Mouse (Mus musculus) megakaryocyte progenitor cell, adult 5-6 weeks (primary cell): ENCODE data around the gene Uap1l1. TPM values are rescaled to one million over a fixed set of nuclear protein-coding genes. Genes with fewer than 3 reads are reported as not detected.
"Not testable (repeated sequence)": the region's sequence is repeated elsewhere in the genome, so short reads cannot be mapped to it uniquely, and the experiment has no call there.

ENCODE experiments used
- ATAC-seq: replicated peaks from 2 replicates; pipeline ENCODE4 v1.8.0; 2016; ENCODE audit warnings: mild to moderate bottlenecking, moderate TSS enrichment, inconsistent platforms; ENCODE audit not compliant: poor library complexity
- total RNA-seq, 2 experiments: library from RNA; stranded (forward) in 1 of 2; stranded (reverse) in 1 of 2; fragments of 157-497, 149-512 nt in 1 of 2; fragments of 200-1000 nt in 1 of 2; gene quantifications; 2 replicates each; pipeline versions ENCODE4 v1.2.3 to v1.2.4; 2015 to 2017

Gene Uap1l1
- total RNA-seq (2015) (42.2 and 60.4 TPM in 2 replicates), total RNA-seq (2017) (13.6 and 14.5 TPM in 2 replicates)

DNA sequence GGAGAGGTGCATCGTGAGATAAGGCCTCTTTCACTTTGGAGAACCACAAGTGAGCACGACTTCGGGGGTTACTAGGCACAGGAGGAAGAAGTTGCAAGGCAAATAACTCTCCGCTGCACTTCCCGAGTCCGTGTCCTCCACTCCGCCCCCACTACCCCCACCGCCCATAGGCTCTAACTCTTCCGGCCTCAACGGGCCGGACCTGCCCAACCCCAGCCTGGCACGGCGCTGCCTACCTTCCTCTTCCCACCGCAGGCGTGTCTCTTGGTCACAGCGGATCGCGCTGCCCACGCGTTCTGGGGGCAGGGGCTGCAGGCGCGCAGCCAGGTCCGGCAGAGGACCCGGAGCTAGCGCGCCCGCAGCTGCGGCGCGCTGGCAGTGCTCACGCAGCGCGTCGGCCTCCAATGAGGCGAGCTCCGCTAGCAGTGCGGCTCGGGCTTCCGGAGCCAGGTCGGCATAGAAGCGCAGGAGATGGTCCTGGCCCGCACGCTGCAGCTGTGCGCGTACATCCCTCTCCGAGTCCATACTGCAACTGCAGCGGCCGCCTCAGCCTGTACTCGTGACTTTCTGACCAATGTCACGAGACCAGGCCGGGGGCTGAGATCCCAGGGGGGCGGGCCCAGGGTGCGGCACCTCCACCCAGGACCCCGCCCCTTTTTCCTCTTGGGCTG lies at the start of gene Uap1l1:
Gene Uap1l1, minus strand, starts transcription at position 592 of the 671 bp plus-strand sequence.
- peak; percentile 83 for ATAC-seq

DNA sequence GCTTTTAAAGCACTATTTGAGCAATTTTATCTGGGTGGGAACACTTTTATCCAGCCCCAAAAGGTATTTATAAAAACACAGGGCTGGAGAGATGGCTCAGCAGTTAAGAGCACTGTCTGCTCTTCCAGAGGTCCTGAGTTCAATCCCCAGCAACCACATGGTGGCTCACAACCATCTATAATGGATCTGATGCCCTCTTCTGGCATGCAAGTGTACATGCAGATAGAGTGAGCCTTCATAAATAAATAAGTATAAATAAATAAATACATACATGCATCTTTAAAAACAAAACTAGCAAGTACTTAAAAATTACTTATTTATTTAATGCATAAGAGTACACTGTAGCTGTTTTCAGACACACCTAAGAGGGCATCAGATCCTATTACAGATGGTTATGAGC lies 48.0 kb upstream of the Uap1l1 start:
- ATAC-seq, result not testable (repeated sequence)

DNA sequence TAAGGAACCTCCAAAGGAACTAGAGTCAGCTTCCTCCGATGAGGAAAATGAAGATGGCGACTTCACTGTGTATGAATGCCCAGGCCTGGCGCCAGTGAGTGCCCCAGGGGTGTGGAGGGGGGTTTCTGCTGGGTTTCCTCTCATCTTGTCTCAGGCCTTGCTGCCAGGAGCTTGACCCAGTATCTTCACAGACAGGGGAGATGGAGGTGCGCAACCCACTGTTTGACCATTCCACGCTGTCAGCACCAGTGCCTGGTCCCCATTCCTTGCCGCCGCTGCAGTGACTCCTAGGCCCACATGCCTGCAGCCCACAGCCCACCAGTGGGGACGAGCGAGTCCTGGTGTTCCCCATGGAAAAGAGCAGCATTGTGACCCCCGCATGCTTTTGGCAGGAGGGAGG lies 43.4 kb upstream of the Uap1l1 start:
- ATAC-seq, result no peak

DNA sequence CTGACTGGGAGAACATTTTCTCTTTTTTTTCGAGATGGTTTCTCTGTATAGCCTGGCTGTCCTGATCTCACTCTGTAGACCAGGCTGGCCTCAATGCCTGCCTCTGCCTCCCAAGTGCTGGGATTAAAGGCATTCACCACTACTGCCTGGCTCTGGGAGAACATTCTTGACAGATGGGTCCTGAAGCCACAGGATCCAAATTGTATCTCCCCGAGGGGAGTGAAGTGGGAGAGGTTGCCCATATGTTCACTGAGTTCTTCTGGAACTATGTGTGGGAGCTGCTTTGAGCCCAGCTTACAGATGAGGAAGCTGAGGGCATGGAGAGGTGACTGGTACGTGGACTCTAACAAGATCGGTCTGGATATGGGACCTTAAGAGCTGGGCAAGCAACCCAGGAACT lies 38.5 kb upstream of the Uap1l1 start:
- ATAC-seq, result no peak

DNA sequence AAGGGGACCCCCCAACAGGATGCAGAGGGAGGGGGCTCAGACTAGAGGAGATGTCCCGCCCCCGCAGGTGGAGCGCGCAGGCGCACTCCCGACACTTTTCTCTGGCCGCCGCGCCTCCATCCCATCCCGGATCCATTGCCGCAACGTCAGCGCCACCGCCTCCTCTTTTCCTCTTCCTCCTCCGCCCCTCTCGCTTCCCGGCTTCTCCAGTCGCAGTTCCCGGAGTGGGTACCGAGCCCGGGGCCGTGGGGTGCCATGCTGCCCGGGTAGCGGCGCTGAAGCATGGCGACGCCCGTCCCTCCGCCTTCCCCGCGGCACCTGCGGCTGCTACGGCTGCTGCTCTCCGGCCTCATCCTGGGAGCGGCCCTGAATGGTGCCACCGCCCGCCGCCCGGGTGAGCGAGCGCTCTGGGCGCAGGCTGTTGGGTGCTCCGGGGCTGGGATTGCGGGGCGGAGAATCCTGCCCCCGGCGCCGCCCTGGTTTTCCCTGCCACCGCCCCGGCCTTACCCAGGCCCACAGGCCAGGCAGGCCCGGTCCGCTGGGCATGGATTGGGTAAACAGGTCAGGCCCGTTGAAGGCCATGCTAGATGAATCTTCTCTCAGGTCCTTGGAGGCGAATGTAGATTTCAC lies 37.6 kb upstream of the Uap1l1 start:
- no peak for ATAC-seq

DNA sequence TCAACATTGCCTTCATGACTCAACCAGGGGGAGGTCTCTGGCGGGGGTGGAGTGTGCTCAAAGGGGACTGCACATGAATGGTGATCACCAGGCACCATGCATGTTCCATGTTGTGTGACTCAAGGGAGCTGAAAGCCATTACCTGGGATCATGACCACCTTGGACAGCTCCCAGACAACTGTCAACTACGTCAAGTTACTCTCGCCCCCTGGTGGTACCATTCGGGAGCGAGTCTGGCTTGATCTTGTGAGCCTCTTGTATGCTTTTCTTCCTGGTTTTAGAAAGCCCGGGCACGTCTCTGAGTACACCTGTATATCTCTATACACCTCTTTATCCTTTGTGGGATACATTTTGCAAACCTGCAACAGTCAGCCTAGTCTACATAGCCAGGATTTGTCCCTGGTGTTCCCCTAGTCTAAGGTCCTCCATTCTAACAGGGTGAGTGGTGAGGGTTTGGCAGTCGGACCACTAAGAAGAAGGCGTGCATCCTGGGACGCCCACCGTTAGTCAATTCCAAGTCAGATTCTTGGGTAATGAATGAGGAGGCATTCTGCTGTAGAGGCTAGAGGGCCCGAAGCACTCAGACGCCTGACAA lies 37.0 kb upstream of the Uap1l1 start:
- peak; percentile 89 for ATAC-seq

DNA sequence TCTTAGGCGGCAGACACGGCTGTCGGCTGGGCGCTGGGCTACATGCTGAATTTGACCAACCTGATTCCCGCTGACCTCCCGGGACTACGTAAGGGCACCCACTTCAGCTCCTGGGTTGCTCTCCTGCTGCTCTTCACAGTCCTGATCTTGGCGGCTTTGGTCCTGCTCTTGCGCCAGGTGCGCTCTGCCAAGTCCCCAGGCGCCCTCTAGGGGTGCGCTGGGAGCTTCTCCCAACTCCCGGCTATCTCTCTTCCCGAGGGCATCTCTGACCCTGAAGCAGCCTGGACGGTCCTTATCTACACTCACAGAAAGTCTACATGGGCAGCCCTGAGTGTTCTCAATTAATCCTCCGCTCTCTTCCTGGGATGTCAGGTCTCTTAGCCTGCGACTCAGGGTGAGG lies 35.3 kb upstream of the Uap1l1 start:
- peak; percentile 47; the same call in 1 of the 2 replicates for ATAC-seq

DNA sequence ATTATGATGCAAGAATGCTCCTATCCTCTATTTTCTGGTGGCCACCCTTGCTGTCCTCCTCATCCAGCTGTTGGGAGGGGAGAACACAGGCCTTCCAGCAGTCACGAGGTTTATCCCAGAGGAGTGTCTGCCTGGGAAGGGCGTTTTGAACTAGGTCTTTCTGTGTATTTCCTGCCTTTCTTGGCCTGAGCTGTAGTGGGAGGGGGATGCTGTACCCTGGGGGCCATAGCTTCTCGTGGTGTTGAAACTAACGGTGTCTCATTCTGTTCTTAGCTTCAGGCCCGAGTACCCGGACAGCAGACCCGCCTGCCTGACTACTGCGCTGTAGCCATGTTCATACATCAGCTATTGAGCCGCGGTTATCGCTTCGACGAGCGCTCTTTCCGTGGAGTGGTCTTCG lies 34.8 kb upstream of the Uap1l1 start:
- no peak for ATAC-seq

DNA sequence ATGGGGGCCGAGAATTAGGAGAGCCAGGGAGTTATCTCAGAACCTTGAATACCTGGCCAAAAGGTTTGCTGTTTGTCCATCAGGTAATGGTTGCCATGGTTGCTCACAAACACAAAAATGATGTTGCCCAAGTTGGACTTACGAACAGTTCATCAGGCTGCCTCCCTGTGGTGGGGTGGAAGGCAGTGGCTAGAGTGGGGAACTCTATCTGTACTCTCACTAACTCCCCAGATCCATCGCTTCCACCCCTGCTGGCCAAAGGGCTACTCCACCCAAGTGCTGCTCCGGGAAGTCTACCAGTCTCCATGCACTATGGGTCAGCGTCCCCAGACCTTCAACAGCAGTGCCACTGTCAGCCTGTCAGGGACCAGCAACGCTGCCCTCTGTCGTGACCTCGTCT lies 33.6 kb upstream of the Uap1l1 start, which contains the start of gene Npdc1:
Gene Npdc1, plus strand, starts transcription at position 301 of the 400 bp plus-strand sequence.
- no peak for ATAC-seq

DNA sequence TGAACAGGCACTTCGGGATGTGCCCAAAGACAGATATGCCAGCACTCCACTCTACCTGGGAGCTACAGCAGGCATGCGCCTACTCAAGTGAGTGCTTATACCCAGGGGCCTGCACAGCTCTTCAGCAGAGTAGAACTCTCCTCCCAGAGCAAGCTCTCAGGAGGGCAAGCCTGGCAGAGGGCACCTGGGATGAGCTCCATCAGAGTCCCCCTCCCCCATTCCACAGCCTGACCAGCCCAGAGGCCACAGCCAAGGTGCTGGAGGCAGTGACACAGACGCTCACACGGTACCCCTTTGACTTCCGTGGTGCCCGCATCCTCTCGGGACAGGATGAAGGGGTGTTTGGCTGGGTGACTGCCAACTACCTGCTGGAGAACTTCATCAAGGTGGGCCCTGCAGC lies 32.6 kb upstream of the Uap1l1 start:
- ATAC-seq, result no peak

DNA sequence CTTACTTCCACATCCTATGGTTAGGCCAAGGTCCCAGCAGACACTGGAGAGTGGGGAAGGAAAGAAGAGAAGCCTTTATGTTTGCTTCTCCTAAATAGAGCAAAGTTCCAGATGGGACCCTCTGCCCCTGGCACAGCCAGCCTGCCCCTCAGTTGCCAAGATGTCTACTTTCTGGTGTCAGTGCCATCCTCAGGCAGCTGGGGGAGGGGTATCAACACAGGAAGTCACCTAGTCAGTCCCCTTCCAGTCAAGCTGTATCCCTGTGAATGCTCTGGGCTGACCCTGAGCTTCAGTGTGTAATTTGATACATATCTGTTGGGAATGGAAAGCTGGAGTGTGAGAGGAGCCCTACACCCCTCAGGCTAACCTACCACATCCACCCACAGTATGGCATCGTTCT lies 31.5 kb upstream of the Uap1l1 start:
- ATAC-seq, result no peak

DNA sequence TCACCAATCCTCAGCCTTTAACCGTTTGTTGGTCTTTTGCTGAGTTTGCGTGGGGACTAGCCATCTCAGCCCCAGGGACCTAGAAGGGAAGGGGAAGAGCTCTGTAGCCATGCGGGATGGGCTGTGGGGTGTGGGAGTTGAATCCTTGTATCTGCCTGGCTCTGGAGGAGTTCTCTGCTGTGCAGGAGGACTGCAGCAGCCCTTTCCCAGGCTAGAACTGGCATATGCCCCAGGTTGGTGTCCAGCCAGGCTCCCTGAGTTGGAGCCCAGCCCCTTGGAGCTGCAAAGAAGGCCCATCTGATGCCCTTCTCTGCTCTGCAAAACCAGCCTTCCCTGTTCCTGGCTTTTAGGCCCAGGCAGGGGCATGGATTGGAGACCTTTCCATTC lies 31.1 kb upstream of the Uap1l1 start:
- no peak for ATAC-seq

DNA sequence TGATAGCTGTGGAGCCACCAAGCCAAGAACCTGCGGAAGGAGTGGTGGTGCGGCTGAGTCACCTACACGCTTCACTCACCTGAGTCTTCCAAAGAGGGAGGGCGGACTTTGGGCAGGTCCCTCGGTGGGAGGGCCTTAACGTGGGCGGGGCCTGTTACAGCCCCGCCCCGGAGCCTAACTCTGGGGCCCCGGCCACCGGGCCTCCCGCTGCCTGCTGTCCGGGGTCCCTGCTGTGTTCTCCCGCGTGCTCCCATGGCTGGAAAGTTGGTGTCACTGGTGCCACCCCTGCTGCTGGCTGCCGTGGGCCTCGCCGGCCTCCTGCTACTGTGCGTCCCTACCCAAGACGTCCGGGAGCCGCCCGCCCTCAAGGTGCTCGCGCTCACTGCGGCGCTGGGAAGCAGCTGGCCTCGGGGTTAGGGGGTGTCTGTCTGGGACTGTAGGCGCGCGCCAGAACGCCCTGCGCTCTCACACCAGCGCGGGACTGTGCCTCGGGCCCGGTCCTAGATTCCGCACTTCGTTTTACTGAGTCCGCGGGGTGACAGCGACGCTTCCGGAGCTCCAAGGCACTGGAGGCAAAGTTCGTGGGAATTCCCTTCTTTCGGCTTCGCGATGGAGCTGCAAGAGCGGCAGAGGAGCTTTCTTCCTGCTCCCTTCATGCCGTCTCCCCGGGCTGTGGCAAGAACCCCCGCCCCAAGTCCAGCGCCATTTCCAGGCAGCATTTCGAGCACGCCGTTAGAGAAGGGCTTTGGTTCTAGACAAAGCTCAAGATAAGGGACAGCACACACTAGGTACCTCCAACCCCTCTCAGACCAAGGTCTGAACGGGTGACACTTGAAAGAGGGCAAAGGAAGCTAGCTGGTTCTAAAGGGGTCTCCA lies 30.5 kb upstream of the Uap1l1 start, which contains the start of gene Entpd2:
Gene Entpd2, plus strand, starts transcription at position 154 of the 876 bp plus-strand sequence.
- ATAC-seq, result peak; percentile 48

DNA sequence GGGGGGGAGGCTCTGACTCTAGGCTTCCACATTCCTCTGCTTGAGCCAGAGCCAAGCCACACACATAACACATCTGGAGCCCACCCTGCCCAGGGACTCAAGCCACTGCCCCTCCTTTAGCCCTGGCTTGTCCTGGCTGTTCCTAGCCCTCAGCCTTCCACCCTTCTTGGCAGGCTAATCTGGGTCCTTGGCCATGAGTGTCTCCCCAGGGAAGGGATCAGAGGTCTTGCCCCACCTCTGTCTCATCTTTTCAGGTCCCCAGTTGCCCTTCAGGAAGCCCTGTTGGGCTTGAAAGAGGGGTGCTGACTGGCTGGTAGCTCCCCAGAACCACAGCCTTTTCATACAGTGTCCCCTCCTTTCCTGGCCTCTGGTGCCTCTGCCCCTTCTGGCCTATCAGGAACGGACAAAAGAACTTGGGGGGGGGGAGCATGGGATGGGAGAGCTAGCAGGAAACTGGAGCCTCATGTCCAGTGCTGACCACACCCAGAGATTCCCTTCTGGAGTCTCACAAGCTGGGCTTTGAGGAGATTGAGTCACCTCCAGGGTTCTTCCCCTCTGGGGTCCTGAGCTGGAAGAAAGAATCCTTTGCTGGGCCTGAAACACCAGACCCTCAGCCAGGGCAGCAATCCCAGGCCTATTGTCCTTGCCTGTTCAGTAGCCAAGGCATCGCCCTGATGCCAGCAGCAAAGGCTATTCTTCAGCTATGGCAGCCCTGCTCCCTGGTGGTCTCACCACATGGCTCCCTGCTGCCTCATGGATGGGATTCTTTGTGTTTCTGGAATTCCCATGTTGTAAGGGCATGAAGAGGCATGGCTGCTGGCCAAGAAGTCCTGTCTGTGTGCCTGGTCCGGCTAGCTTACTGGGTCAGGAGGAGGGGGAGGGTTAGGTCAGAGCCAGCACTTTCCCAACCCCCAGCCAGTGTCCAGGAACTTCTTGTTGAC lies 29.1 kb upstream of the Uap1l1 start:
- ATAC-seq, result no peak

DNA sequence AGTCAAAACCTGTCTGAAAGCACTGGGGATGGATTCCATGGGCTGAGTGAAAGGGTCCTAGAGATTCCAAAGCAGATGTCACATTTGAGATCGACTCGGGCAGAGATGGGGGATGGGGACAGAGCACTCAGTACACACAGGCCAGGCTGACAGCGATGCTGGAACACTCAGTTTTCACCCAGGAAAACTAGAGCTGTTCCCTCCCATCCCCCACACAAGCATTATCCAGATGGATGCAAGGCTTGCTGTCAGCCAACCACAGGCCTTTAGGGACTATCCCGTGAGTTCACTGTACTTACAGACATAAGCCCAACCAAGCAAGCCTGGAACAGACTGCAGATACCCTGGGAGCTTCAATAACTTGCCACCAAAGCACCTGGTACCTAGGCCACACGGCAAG lies 25.8 kb upstream of the Uap1l1 start:
- no peak for ATAC-seq

DNA sequence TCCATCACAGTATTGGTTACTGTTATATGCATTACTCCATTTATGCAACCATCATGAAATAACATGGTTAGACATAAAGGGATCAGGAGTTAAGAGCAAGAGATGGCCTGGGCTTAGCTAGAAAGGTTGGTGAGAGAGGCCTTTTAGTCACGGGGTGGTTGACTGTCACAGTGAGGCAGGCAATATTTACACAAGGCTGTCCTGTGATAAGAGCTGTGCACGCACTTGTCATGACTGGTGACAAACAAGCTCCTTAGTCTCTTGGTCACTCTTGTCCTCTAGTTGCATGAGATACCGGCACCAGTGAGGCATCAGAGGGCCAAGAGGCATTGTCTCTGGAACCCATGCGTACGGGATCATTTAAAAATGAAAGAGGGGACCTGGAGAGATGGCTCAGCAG lies 19.0 kb upstream of the Uap1l1 start:
- no peak for ATAC-seq

DNA sequence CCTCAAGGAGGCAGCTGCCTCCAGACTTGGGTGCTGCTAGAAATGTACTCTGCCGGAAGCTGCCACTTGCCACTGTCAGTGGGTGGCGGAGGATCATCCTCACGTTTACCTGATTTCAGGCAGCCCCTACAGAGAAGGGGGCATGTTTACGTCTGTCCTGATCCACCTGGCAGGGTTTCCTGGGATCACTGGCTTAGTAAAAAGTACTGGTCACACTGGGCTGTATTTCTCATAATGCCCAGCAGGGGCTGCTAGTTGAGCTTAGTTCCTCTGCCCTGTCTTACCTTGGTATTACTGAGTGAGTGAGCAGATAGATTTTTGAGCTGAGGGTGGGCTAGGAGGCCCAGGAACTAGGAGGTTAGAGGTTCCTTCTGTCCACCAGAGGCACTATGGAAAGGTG lies 11.1 kb upstream of the Uap1l1 start:
- peak; percentile 51 for ATAC-seq

DNA sequence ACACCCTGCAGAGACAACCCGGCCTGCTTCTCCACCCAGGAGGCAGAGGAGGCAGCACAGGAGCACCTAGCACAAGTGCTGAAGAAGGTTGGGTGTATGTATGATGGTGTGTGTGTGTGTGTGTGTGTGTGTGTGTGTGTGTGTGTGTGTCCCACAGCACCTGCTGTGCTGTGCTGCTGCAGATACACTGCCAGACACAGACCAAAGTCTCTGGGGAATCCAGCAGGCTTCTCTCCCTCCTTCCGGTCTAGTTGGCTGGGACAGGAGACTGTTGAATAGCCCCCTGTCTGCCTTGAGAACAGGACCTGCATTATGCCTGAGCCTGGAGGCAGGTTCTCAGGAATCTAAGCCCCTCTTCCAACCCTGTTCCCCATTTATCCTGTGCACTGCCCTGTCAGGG lies 7.9 kb upstream of the Uap1l1 start:
- ATAC-seq, result no peak

DNA sequence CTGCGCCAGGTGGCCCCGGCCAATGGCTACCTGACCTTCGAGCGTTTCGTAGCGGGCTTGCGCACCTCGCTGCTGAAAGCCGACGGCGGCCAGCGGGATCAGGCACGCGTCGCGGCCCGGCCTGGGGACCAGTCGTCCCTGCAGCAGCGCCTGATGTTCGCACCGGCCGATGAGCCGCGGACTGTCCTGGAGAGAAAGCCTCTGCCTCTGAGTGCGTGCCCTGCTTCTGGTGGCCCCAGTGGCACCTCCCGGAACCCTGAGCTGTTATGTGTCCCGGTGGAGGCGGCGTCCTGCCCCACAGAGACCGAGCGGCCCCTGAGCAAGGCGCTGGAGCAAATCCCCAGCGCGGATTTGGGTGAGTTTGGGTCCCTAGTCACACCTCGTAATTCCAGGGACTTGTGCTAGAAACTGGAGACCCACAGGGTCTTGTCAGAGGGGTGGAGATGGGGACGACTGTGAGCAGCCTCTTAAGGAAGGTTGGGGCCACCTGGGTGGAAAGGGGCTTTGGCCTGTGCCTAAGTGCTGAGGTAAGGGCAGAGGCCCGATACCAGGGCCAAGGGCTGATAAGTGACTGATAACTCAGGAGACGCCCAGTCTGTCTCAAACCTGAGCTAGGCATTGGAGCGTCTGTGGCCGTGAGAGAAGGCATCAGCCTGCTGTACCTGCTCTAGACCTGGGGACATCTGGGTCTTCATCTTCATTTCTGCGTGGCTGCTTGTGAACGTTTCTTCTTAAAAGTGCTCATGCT lies 7.3 kb upstream of the Uap1l1 start:
- 0 out of 2 replicates have a peak, but pooled peaks have one; percentile 9 for ATAC-seq
